Mouse (Mus musculus): ENCODE results near the gene Muc3.

GRCm38 (mm10) chr5:137122686-137123193, 26.4 kb downstream of the Muc3 start:
- TF ChIP-seq POLR2A (IDR thresholded peaks at IDR 0.05; ENCODE audit: insufficient read length, low read depth): no peak
- TF ChIP-seq USF1 (IDR thresholded peaks at IDR 0.05; ENCODE audit: low read depth): no peak
- TF ChIP-seq E2F4 (IDR thresholded peaks at IDR 0.05; ENCODE audit: insufficient read depth): no peak
- no peak for TF ChIP-seq CEBPB (IDR thresholded peaks at IDR 0.05; ENCODE audit: insufficient read depth, poor library complexity, severe bottlenecking)
- TF ChIP-seq TCF12 (IDR thresholded peaks at IDR 0.05; ENCODE audit: insufficient read depth, poor library complexity, severe bottlenecking): no peak
- TF ChIP-seq REST (IDR thresholded peaks at IDR 0.05; ENCODE audit: insufficient read depth, insufficient read length): no peak
- TF ChIP-seq MAX (IDR thresholded peaks at IDR 0.05; ENCODE audit: low read depth): no peak
- TF ChIP-seq POLR2AphosphoS2 (IDR thresholded peaks at IDR 0.05; ENCODE audit: insufficient read length, low read depth): no peak
